Mouse (Mus musculus) cerebellum, postnatal 14 days (tissue): ENCODE measurements around the gene Olfr1184.
"Not testable (repeated sequence)": the region's sequence is repeated elsewhere in the genome, so short reads cannot be mapped to it uniquely, and the experiment has no call there.

Experiments
- DNase-seq, 2 experiments: peaks; one replicate each; pipeline ENCODE4 v3.0.0; 2021; ENCODE audit warnings: mixed read lengths in 2 of 2

Gene Olfr1184

GRCm38 (mm10) chr2:88483298-88483697 lies at the start of gene Olfr1184:
TSS of gene Olfr1184 (plus strand) at chr2:88483598.
- DNase-seq, result no peak

- DNase-seq, result no peak
These were observed 34.4 kb upstream of the Olfr1184 start, which contains the start of gene Gm13757 for GRCm38 (mm10) chr2:88449031-88449430. TSS of gene Gm13757 (minus strand) at chr2:88449131.

DNA sequence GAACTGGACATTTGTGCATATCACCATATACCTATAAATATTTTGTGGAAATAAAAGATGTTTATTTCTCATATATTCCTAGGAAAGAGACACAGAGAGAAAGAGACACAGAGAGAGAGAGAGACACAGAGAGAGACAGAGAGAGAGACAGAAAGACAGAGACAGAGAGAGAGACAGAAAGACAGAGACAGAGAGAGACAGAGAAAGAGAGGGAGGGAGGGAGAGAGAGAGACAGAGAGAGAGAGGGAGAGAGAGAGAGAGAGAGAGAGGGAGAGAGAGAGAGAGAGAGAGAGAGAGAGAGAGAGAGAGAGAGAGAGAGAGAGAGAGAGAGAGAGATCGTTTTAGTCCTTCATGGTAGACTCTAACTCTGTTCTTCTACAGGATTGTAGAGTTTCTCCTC lies 28.8 kb upstream of the Olfr1184 start, which contains the start of gene Olfr1183:
Olfr1183 (plus strand) TSS at position 301 of the 400 bp plus-strand sequence.
- not testable (repeated sequence) for DNase-seq

DNA sequence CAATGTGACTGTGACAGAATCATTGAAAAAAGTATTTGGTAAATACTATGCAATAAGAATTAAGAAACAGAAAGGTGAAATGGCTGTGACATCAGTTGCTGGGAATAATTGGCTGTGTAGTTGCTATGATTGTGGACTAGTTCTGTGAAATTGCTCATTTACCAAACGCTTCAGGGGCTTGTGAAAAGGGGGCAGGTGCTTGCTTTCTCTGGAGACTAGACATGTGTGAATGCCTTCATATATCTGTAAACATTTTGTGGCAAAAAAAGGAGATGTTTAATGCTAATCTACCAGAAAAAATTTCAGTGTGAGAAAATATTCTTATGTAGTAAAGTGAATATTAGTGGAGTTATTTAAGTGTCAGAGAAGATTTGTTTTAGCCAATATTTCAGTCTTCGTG lies 9.6 kb downstream of the Olfr1184 start, which contains the start of gene Olfr1185-ps1:
Olfr1185-ps1 (plus strand) TSS at position 301 of the 400 bp plus-strand sequence.
- DNase-seq, result no peak

DNA sequence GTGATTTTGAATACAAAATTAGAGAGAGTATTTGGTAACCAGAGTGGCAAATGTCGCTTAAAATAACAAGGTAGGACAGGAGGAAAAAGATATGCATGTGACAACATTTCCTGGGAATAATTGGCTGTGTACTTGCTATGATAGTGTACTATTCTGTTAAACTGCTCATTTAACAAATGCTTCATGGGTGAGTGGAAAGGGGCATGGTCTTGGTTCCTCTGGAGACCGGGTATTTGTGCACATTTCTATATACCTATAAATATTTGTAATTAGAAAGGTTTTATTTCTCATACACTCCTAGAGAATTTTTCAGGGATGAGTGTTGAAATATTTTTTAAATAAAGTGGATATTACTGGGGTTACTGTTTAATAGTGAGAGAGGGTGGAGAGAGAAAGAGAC lies 34.9 kb downstream of the Olfr1184 start, which contains the start of gene Olfr1186:
Olfr1186 (plus strand) TSS at position 301 of the 400 bp plus-strand sequence.
- DNase-seq, result no peak

DNA sequence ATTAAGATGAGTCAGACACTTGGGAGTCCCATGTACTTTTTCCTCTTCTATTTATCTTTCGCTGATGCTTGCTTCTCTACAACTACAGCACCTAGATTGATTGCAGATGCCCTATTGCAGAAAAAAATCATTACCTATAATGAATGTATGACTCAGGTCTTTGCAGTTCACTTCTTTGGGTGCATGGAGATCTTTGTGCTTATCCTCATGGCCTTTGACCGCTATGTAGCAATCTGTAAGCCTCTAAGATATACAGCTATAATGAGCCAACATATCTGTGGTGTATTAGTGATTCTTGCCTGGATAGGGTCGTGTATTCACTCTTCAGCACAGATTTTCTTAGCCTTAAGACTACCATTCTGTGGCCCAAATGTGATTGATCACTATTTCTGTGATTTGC lies 42.3 kb downstream of the Olfr1184 start:
- no peak for DNase-seq
